ENCODE assay signal across 9 mouse cellular contexts in genomic region chr12:87131619-87132018, GRCm38 (mm10). TPM values are rescaled to one million over a fixed set of nuclear protein-coding genes. Genes with fewer than 3 reads are reported as not detected.
DNase-seq lines count a peak whose midpoint lies in the region; ATAC-seq and TF ChIP-seq lines count a peak whose summit lies in the region.
"Had no signal": no experiment of that assay in that cellular context is flagged by ENCODE, and none has a peak within 500 bp of the region (broad histone marks: within the 10 kb centered on the region; RNA-seq: fewer than 3 reads in every experiment).

No protein-coding gene starts in this region.

- DNase-seq in forebrain, embryonic 10.5 days (ENCODE audit: extremely low spot score, low spot score): no peak
- peak; percentile 65 for DNase-seq in midbrain, embryonic 14.5 days
- DNase-seq in brain, adult 2 months (ENCODE audit: low read depth, low spot score): peak; percentile 22
- DNase-seq in liver, postnatal 0 days: peak; percentile 49

- no peaks in the 10 kb centered on the region for H3K9me3 ChIP-seq in forebrain, embryonic 12.5 days
- no peaks in the 10 kb centered on the region for H3K9me3 ChIP-seq in forebrain, embryonic 10.5 days
- H3K9me3 ChIP-seq in midbrain, embryonic 14.5 days (ENCODE audit: control insufficient read depth, low read length): no peaks in the 10 kb centered on the region
- H3K9me3 ChIP-seq in midbrain, embryonic 13.5 days: no peaks in the 10 kb centered on the region
- H3K9me3 ChIP-seq in liver, postnatal 0 days (ENCODE audit: low read length): no peaks in the 10 kb centered on the region
- H3K9me3 ChIP-seq: neural tube, embryonic 12.5 days had no signal

- no peaks in the 10 kb centered on the region for H3K27me3 ChIP-seq in forebrain, embryonic 12.5 days
- H3K27me3 ChIP-seq in forebrain, embryonic 10.5 days (ENCODE audit: poor library complexity, severe bottlenecking): no peaks in the 10 kb centered on the region
- H3K27me3 ChIP-seq in midbrain, embryonic 14.5 days (ENCODE audit: control insufficient read depth, insufficient read depth, low read length): no peaks in the 10 kb centered on the region
- H3K27me3 ChIP-seq in midbrain, embryonic 13.5 days: no peaks in the 10 kb centered on the region
- H3K27me3 ChIP-seq in liver, postnatal 0 days (ENCODE audit: insufficient read depth, low read length): no peaks in the 10 kb centered on the region
- H3K27me3 ChIP-seq: neural tube, embryonic 12.5 days had no signal

- TF ChIP-seq EP300 in liver, postnatal 0 days (IDR thresholded peaks at IDR 0.05; ENCODE audit: low read depth): no peak

- H3K4me3 ChIP-seq in forebrain, embryonic 12.5 days (replicated peaks): no peak overlapping the region
- H3K4me3 ChIP-seq in forebrain, embryonic 10.5 days: no peak overlapping the region
- no peak overlapping the region for H3K4me3 ChIP-seq in midbrain, embryonic 14.5 days (replicated peaks; ENCODE audit: low read depth, low read length)
- no peak overlapping the region for H3K4me3 ChIP-seq in midbrain, embryonic 13.5 days (replicated peaks)
- no peak overlapping the region for H3K4me3 ChIP-seq in liver, postnatal 0 days (ENCODE audit: low read depth, low read length)
- H3K4me3 ChIP-seq: neural tube, embryonic 12.5 days had no signal

- no peak for ATAC-seq in forebrain, embryonic 12.5 days (ENCODE audit: low FRiP score)
- ATAC-seq in midbrain, embryonic 14.5 days (ENCODE audit: low FRiP score, low TSS enrichment): no peak
- ATAC-seq in midbrain, embryonic 13.5 days: no peak
- ATAC-seq in liver, postnatal 0 days: peak; percentile 17; the same call in 1 of the 2 replicates
- ATAC-seq in inflammation-experienced regulatory T-cells, adult 6 months: no peak
- ATAC-seq in erythroid progenitor cell, adult 5-6 weeks (replicated peaks; ENCODE audit: low FRiP score, poor library complexity, severe bottlenecking): no peak

- H3K4me1 ChIP-seq in forebrain, embryonic 12.5 days: no peaks in the 10 kb centered on the region
- H3K4me1 ChIP-seq in forebrain, embryonic 10.5 days: peaks cover 5% of the 10 kb centered on the region; the same call in 1 of the 2 replicates
- no peaks in the 10 kb centered on the region for H3K4me1 ChIP-seq in midbrain, embryonic 14.5 days (ENCODE audit: control insufficient read depth, insufficient read depth, low read length)
- H3K4me1 ChIP-seq in midbrain, embryonic 13.5 days (replicated peaks): no peaks in the 10 kb centered on the region; the same call in 1 of the 2 replicates
- H3K4me1 ChIP-seq in liver, postnatal 0 days (ENCODE audit: insufficient read depth): no peaks in the 10 kb centered on the region
- H3K4me1 ChIP-seq: neural tube, embryonic 12.5 days had no signal

- no peak overlapping the region for H3K4me2 ChIP-seq in forebrain, embryonic 12.5 days
- no peak overlapping the region for H3K4me2 ChIP-seq in midbrain, embryonic 14.5 days (ENCODE audit: low read length)
- H3K4me2 ChIP-seq in midbrain, embryonic 13.5 days (replicated peaks): no peak overlapping the region
- no peak overlapping the region for H3K4me2 ChIP-seq in liver, postnatal 0 days (ENCODE audit: low read depth, low read length)
- H3K4me2 ChIP-seq: neural tube, embryonic 12.5 days had no signal

- H3K36me3 ChIP-seq in forebrain, embryonic 12.5 days (replicated peaks): peaks cover 37% of the 10 kb centered on the region
- peaks cover 80% of the 10 kb centered on the region for H3K36me3 ChIP-seq in forebrain, embryonic 10.5 days (replicated peaks)
- H3K36me3 ChIP-seq in midbrain, embryonic 14.5 days (ENCODE audit: control insufficient read depth, insufficient read depth, low read length): peaks cover 42% of the 10 kb centered on the region; the same call in 1 of the 2 replicates
- peaks cover 49% of the 10 kb centered on the region for H3K36me3 ChIP-seq in midbrain, embryonic 13.5 days
- 0 out of 2 replicates have a peak, but pooled peaks cover 2% of the 10 kb centered on the region for H3K36me3 ChIP-seq in liver, postnatal 0 days (replicated peaks; ENCODE audit: insufficient read depth, low read length)

- 65% methylated on average over 3 of the region's 3 CpGs for WGBS in forebrain, embryonic 12.5 days
- 73% methylated on average over 3 of the region's 3 CpGs for WGBS in forebrain, embryonic 10.5 days
- 64% methylated on average over 3 of the region's 3 CpGs for WGBS in midbrain, embryonic 14.5 days
- 67% methylated on average over 3 of the region's 3 CpGs for WGBS in midbrain, embryonic 13.5 days
- 54% methylated on average over 3 of the region's 3 CpGs for WGBS in liver, postnatal 0 days (ENCODE audit: insufficient replicate concordance)

- no peak overlapping the region for H3K9ac ChIP-seq in forebrain, embryonic 12.5 days
- no peak overlapping the region for H3K9ac ChIP-seq in midbrain, embryonic 14.5 days (replicated peaks; ENCODE audit: low read length)
- no peak overlapping the region for H3K9ac ChIP-seq in midbrain, embryonic 13.5 days (replicated peaks)
- H3K9ac ChIP-seq in liver, postnatal 0 days (replicated peaks): no peak overlapping the region
- H3K9ac ChIP-seq: neural tube, embryonic 12.5 days had no signal

- peak overlapping the region; percentile 56; the same call in 1 of the 2 replicates for H3K27ac ChIP-seq in forebrain, embryonic 12.5 days
- H3K27ac ChIP-seq in forebrain, embryonic 10.5 days: no peak overlapping the region
- no peak overlapping the region for H3K27ac ChIP-seq in midbrain, embryonic 14.5 days (replicated peaks; ENCODE audit: low read depth, low read length)
- no peak overlapping the region for H3K27ac ChIP-seq in midbrain, embryonic 13.5 days
- H3K27ac ChIP-seq in liver, postnatal 0 days (ENCODE audit: low read depth): no peak overlapping the region
- H3K27ac ChIP-seq: neural tube, embryonic 12.5 days had no signal

- TF ChIP-seq CTCF in liver, postnatal 0 days (IDR thresholded peaks at IDR 0.05; ENCODE audit: low read depth): peak; percentile 72

RNA-seq across cellular contexts. Expression of gene Gstz1, which starts 15.3 kb away (rescaled TPM):
- polyA plus RNA-seq in forebrain, embryonic 12.5 days (2016; fragmentation: Nextera tagmentation; extraction: Ambion mirVana): 24.3 and 28.3 TPM in 2 replicates
- 28.5 TPM in 2 replicates for polyA plus RNA-seq in forebrain, embryonic 10.5 days (2016; fragmentation: Nextera tagmentation; extraction: Ambion mirVana)
- 29.9 and 30.8 TPM in 2 replicates for polyA plus RNA-seq in midbrain, embryonic 14.5 days (2014; fragmentation: Nextera tagmentation; extraction: Ambion mirVana)
- 29.9 and 32.5 TPM in 2 replicates for polyA plus RNA-seq in midbrain, embryonic 13.5 days (2015; fragmentation: Nextera tagmentation; extraction: Ambion mirVana)
- polyA plus RNA-seq in liver, postnatal 0 days (2015; fragmentation: Nextera tagmentation; extraction: Ambion mirVana): 257 and 279 TPM in 2 replicates
- 10 to 100 TPM; 10.5 to 21.8 (median 13.0) TPM for polyA plus RNA-seq in inflammation-experienced regulatory T-cells, adult 6 months (2017; shearing (Covaris generic))
- 13.3 and 15.5 TPM in 2 replicates for total RNA-seq in erythroid progenitor cell, adult 5-6 weeks (2015; ENCODE audit: low replicate concordance)
- total RNA-seq in erythroid progenitor cell, adult 5-6 weeks (2017; ENCODE audit: low replicate concordance): 5.1 and 9.2 TPM in 2 replicates

RNA-seq across cellular contexts. Expression of gene Pomt2, which starts 16.1 kb away (rescaled TPM):
- 16.2 and 16.6 TPM in 2 replicates for polyA plus RNA-seq in forebrain, embryonic 12.5 days (2016; fragmentation: Nextera tagmentation; extraction: Ambion mirVana)
- polyA plus RNA-seq in forebrain, embryonic 10.5 days (2016; fragmentation: Nextera tagmentation; extraction: Ambion mirVana): 15.5 and 16.6 TPM in 2 replicates
- polyA plus RNA-seq in midbrain, embryonic 14.5 days (2014; fragmentation: Nextera tagmentation; extraction: Ambion mirVana): 12.2 and 16.6 TPM in 2 replicates
- 13.2 and 14.3 TPM in 2 replicates for polyA plus RNA-seq in midbrain, embryonic 13.5 days (2015; fragmentation: Nextera tagmentation; extraction: Ambion mirVana)
- polyA plus RNA-seq in liver, postnatal 0 days (2015; fragmentation: Nextera tagmentation; extraction: Ambion mirVana): 4.3 and 4.5 TPM in 2 replicates
- polyA plus RNA-seq in inflammation-experienced regulatory T-cells, adult 6 months (2017; shearing (Covaris generic)): 1 to 10 TPM in 2 of 3 experiments, under 1 TPM in 1; 0.69 to 1.1 (median 1.1) TPM
- total RNA-seq in erythroid progenitor cell, adult 5-6 weeks (2015; ENCODE audit: low replicate concordance): 0.42 and 5.0 TPM in 2 replicates
- 1.3 and 1.8 TPM in 2 replicates for total RNA-seq in erythroid progenitor cell, adult 5-6 weeks (2017; ENCODE audit: low replicate concordance)

RNA-seq across cellular contexts. Expression of gene Ngb, which starts 29.3 kb away (rescaled TPM):
- polyA plus RNA-seq in forebrain, embryonic 12.5 days (2016; fragmentation: Nextera tagmentation; extraction: Ambion mirVana): 0.44 and 0.57 TPM in 2 replicates
- polyA plus RNA-seq in forebrain, embryonic 10.5 days (2016; fragmentation: Nextera tagmentation; extraction: Ambion mirVana): 0.29 and 0.31 TPM in 2 replicates
- polyA plus RNA-seq in midbrain, embryonic 14.5 days (2014; fragmentation: Nextera tagmentation; extraction: Ambion mirVana): 3.8 and 5.1 TPM in 2 replicates
- 1.3 and 1.6 TPM in 2 replicates for polyA plus RNA-seq in midbrain, embryonic 13.5 days (2015; fragmentation: Nextera tagmentation; extraction: Ambion mirVana)
- polyA plus RNA-seq in liver, postnatal 0 days (2015; fragmentation: Nextera tagmentation; extraction: Ambion mirVana): 0.06 TPM in 1 of 2 replicates, not detected in the other
- polyA plus RNA-seq in inflammation-experienced regulatory T-cells, adult 6 months (2017; shearing (Covaris generic)): not detected
- not detected in 2 replicates for total RNA-seq in erythroid progenitor cell, adult 5-6 weeks (2015; ENCODE audit: low replicate concordance)
- total RNA-seq in erythroid progenitor cell, adult 5-6 weeks (2017; ENCODE audit: low replicate concordance): not detected in 2 replicates
